Mouse (Mus musculus) thymus, adult 2 months (tissue): ENCODE data around the gene Slc2a13.

ENCODE experiments used
- CTCF ChIP-seq: fragments of 200-500 bp; IDR thresholded peaks from 2 replicates; pipeline ENCODE4 v1.5.1; 2012; ENCODE audit warnings: mild to moderate bottlenecking, control low read depth, low read length, moderate library complexity, borderline replicate concordance; ENCODE audit not compliant: control insufficient read depth, poor library complexity, insufficient read depth; ENCODE audit errors: extremely low read depth
- POLR2A ChIP-seq: fragments of 200-500 bp; IDR thresholded peaks from 2 replicates; pipeline ENCODE4 v1.6.1; 2012; ENCODE audit warnings: mild to moderate bottlenecking, low read length, control low read depth, moderate library complexity; ENCODE audit not compliant: control insufficient read depth, poor library complexity, insufficient read depth; ENCODE audit errors: extremely low read depth

- TF ChIP-seq CTCF (no peak), POLR2A (no peak)
These were observed 304.5 kb downstream of the Slc2a13 start for GRCm38 (mm10) chr15:91268532-91268931.
